Mouse (Mus musculus): ENCODE data around the gene Tubb4a.
"Not testable (repeated sequence)": the region's sequence is repeated elsewhere in the genome, so short reads cannot be mapped to it uniquely, and the experiment has no call there.

Tubb4a gene

DNA sequence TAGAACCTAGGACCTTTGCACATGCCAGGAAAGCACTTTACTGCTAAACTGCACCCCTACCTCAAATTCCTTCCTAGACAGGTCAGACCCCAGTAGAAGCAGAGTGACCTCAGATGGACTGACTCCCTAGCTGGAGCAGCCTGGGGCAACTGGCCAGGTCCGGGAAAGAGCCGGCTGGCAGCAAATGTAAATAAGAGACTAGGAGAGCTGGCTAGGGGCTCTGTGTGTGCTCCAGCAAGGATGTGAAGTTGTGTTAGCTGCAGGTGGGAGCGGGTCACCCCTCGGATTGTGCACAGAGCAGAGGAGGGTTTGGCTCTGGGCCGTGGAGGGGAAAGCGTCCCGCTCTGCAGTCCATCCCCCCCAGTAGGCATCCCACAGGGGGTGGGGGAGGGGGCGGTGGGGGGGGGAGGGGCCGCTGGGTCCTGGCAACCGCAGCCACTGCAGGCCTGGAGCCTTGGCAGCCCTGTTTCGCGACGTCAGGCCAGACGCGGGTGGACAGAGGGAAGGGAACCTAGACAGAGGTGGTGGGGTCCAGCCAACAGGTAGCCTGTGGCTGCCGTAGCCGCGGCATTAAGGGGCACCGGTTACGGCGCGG lies 28.6 kb downstream of the Tubb4a start, which contains the start of gene Crb3:
TSS of gene Crb3 (plus strand) at position 215 of the 595 bp plus-strand sequence.
- no peak for DNase-seq (ENCODE audit: low spot score)

DNA sequence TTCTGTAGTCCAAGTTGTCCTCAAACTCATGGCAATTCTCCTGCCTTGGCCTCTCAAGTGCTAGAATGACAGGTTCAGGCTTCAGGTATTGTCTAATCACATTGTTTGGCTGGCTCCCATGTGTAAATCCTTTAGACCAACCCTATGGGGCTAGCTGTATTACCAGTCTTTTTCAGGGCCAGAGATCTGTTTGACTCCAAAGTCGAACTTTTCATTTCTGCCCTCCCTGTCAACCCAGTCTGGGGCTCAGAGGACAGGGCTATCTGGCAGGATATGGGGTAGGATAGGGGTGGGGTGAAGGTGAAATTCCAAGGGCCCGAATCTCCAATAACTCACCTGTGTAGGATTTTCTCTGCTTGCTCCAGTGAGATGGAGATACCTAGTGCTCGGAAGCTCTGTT lies 31.3 kb downstream of the Tubb4a start:
- no peak for DNase-seq (ENCODE audit: low spot score)

DNA sequence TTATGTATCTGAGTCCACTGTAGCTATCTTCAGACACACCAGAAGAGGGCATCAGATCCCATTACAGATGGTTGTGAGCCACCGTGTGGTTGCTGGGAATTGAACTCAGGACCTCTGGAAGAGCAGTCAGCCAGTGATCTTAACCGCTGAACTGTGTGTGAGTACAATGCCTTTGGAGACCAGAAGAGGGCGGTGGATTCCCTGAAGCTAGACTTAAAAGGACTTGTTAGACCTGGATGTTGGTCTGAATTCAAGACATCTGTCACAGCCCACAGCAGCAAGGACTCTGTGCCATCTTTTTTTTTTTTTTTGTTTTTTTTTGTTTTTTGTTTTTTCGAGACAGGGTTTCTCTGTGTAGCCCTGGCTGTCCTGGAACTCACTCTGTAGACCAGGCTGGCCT lies 35.9 kb downstream of the Tubb4a start:
- not testable (repeated sequence) for DNase-seq (ENCODE audit: low spot score)

DNA sequence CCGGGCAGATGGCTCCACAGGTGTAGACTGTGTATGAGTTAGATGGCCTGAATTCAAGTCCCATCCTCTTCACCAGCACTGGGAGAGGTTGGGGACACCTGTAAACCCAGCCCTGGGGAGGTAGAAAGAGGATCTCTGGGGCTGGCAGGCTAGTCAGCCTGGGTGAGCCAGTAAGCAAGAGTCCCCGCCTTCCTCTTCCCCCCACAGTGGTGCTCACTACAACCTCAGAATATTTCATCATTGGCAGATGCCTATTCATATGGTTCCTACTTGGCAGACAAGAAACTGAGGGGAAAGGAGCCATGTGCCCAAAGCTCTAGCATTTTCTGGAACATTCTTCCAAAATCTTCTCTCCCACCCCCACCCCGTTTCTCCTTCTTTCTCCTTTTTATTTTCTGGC lies 38.8 kb downstream of the Tubb4a start:
- no peak for DNase-seq (ENCODE audit: low spot score)

DNA sequence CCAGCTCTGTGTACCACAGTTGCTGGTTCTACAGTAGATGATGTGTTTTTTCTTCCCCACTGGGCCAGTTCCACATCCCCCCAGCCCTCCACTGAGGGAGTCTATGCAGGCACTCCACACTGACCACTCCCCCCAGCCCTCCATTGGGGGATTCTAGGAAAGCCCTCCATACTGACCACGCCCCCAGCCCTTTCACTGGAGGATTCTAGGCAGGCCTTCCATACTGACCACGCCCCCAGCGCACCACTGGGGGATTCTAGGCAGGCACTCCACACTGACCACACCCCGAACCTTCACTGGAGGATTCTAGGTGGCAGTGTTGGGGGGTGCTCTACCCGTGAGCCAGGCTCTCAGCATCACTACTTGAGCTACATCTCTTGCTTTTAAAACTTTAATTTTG lies 40.2 kb downstream of the Tubb4a start:
- no peak for DNase-seq (ENCODE audit: low spot score)

DNA sequence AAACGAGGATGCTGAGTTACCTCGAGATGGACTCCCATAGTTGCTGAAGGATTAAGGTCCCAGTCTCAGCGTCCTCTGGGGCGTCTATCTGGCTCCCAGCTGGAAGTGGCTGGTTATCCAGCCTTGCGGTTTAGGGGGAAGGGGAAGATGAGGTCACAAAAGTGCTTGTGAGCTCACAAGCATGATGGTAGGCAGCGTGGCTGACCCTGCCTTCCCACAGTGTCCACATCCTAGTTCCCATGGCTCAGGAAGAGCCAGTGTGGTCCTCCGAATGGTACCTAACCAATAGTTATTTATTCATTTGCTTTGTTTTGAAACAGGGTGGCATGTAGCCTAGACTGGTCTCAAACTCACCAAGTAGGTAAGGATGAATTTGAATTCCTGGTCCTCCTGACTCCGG lies 46.0 kb downstream of the Tubb4a start, which contains the start of gene Slc25a41:
TSS of gene Slc25a41 (minus strand) at position 101 of the 400 bp plus-strand sequence.
- DNase-seq (ENCODE audit: low spot score) = no peak

DNA sequence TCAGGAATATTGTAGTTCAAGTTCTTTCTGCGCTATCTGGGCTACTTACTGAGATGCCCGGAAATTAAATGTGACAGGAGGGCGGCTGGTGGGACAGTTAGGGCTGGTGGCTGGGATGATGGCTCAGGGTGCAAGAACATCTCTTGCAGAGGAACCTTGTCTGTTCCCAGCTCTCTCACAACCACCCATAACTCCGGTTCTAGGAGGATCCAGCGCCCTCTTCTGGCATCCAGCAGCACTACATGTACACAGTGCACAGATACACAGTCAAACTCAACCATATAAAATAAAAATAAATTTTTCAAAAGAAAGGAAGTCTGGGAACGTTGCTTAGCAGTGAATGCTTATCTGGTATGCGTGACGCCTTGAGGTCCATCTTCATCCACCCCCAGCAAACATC lies 48.6 kb downstream of the Tubb4a start:
- no peak for DNase-seq (ENCODE audit: low spot score)

DNA sequence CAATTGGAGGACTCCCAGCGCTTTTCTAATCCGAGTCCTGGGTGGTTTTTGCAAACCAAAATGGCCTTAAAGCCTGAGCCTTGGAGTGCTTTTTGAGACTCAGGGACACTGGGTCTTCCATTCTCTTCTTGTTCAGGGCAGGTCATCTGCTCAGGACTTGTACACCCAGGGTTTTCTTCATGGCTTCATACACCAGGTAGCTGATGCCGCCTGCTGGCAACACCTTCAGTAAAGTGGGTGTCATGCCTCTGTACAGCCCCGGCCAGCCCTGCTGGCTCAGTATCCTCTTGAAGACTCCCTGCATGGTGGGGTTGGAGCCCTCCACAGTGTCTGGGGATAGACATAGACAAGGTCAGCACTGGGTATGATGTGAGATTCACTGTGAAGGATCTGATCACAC lies 54.7 kb downstream of the Tubb4a start:
- no peak for DNase-seq (ENCODE audit: low spot score)

DNA sequence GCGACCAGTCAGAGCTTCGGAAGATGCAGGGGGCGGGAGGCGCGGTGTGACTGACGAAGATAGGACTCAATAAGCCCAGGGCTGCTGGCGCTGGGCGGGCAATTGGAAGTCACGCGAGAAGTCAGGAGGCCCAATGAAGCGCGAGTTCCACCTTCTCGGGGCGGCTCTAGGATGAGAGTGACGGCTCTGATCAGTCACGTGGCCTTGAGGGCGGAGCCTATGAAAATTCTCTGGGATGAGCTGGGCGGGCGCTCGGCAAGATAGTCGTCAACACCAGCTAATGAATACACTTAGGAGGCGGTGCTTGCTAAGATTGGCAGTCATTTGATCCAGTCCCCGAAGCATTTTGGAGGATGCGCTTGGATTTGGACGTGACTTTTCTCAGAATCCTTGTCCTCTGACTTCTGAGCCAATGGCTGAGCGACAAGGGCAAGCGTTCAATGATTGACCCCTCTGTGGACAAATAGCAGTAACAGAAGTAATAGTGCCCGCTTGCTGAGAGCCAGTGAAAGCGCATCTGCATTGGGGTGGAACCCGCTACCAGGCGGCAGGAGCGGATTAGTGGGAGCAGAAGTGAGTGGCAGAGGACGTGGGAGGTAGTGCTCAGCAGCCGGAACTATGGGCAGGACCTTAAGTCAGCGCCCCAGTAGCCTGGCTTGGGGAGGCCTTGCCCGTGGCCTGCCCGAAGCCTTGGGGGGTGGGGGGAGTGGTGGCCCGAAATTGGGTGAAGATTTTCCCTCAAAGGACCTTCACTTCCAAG lies 55.7 kb downstream of the Tubb4a start:
- peak; percentile 98 for DNase-seq (ENCODE audit: low spot score)

DNA sequence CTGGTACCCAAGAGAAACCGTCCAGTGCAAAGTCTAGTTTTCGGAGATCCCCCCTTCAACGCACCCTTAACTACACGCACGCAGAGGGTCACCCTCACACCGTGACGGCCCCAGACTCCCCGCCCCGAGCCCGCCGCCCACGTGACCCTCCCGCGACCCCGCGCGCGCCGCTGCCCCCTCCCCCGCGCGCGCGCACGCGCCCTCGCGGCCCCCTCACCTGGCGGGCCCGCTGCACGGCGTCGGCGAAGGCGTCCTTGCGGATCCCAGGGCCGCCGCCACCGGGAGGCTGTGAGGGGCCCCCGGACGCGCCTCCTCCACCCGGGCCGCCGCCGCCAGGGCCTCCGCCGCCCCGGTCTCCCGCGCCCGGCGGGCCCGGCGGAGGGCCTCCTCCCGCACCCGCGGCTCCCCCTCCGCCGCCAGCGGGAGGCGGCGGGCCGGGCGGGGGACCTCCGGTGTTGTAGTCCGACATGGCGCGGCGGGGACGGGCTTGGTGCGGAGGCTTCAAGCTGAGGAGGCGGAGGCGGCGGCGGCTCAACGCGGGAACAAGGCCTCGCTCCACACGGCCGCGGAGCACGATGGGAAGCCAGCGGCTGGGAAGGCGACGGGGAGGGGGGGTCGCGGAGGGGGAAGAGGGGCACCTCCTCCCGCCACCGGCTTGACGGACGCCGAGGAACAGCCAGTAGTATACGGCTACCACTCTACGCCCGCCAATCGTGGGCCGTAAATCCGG lies 56.5 kb downstream of the Tubb4a start, which contains the start of gene Khsrp:
TSS of gene Khsrp (minus strand) at position 592 of the 730 bp plus-strand sequence.
- no peak for DNase-seq (ENCODE audit: low spot score)

Measured in spleen, adult 12 weeks (tissue).